Mouse (Mus musculus) cortical plate, adult 2 months (tissue): ENCODE data around the gene Phykpl.

Experiments
- CTCF ChIP-seq: fragments of 200-500 bp; IDR thresholded peaks from 2 replicates; pipeline ENCODE4 v1.5.1; 2011; ENCODE audit warnings: mild to moderate bottlenecking, control low read depth, low read length; ENCODE audit not compliant: insufficient read depth; ENCODE audit errors: extremely low read depth
- POLR2A ChIP-seq: fragments of 200-500 bp; IDR thresholded peaks from 2 replicates; pipeline ENCODE4 v1.6.1; 2011; ENCODE audit warnings: mild to moderate bottlenecking, low read length, control low read depth; ENCODE audit not compliant: insufficient read depth; ENCODE audit errors: extremely low read depth

DNA sequence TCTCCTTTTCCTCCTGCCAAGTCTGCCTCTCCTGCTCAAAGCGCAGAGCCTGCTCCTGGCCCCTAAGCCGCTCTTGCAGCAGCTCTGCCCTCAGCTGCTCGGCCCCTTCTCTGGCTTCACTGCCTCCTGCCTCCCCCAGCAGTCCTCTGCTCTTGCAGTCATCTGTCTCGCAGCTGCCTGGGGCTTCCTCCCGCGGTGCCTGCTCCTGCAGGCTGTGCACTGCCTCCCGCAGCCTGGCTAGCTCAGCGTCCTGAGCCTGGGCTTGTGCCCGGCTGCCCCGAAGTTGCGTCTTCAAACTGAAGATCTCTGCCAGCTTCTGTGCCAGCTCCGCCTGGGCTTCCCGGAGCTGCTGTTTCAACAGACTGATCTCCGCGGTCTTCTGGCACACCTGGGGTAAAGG lies 59.2 kb downstream of the Phykpl start:
- TF ChIP-seq CTCF (no peak), POLR2A (no peak)
